Mouse (Mus musculus): ENCODE data around the gene Gm21319. TPM values are rescaled to one million over a fixed set of nuclear protein-coding genes. Genes with fewer than 3 reads are reported as not detected.
"Not testable (repeated sequence)": the region's sequence is repeated elsewhere in the genome, so short reads cannot be mapped to it uniquely, and the experiment has no call there.

Gm21319 gene
- not detected in 2 replicates for polyA plus RNA-seq (2015; fragmentation: Nextera tagmentation; extraction: Ambion mirVana)

- DNase-seq (ENCODE audit: low spot score); H3K9me3 ChIP-seq (ENCODE audit: low read length); H3K9ac ChIP-seq (replicated peaks; ENCODE audit: low read depth); H3K27me3 ChIP-seq (replicated peaks; ENCODE audit: insufficient read depth, low read length); ATAC-seq; H3K4me1 ChIP-seq (ENCODE audit: insufficient read depth, low read depth, low read length); H3K4me2 ChIP-seq (replicated peaks; ENCODE audit: low read depth, low read length); H3K36me3 ChIP-seq (ENCODE audit: insufficient read depth, low read length); H3K27ac ChIP-seq (ENCODE audit: low read length); H3K4me3 ChIP-seq (ENCODE audit: low read depth, low read length): not testable (repeated sequence)
- WGBS: 87% methylated on average over 4 of the region's 4 CpGs
Observed at GRCm38 (mm10) chr12:87775655-87776054, at the start of gene Gm21319. TSS of gene Gm21319 (minus strand) at chr12:87775755.

DNA sequence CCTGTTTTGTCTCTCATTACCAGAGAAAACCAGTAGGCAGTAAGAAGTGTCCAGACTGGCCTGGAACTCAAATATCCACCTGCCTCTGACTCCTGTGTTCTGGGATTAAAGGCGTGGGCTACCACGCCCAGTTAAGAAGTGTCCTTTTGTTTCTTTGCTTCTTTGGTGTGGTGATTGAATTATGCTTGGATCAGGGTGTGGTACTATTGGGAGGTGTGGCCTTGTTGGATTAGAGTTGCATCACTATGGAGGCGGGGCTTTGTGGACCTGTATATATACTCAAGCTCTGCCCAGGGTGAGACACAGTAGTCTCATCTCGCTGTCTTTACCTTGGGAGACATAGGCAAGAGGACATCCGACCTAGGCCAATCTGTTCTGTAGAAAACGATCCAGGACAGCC is 40.7 kb upstream of the Gm21319 start, which contains the start of gene BB287469:
TSS of gene BB287469 (plus strand) at position 301 of the 400 bp plus-strand sequence.
- WGBS: 77% methylated on average over 4 of the region's 6 CpGs
- H3K4me3 ChIP-seq (ENCODE audit: low read depth, low read length); H3K27ac ChIP-seq (ENCODE audit: low read length); ATAC-seq; H3K9ac ChIP-seq (replicated peaks; ENCODE audit: low read depth); H3K4me1 ChIP-seq (ENCODE audit: insufficient read depth, low read depth, low read length); H3K27me3 ChIP-seq (replicated peaks; ENCODE audit: insufficient read depth, low read length); DNase-seq (ENCODE audit: low spot score); H3K36me3 ChIP-seq (ENCODE audit: insufficient read depth, low read length); H3K9me3 ChIP-seq (ENCODE audit: low read length); H3K4me2 ChIP-seq (replicated peaks; ENCODE audit: low read depth, low read length): not testable (repeated sequence)

- not testable (repeated sequence) for ATAC-seq
- WGBS: 81% methylated on average over 5 of the region's 5 CpGs
Observed at GRCm38 (mm10) chr12:87797971-87798370, 22.4 kb upstream of the Gm21319 start.

GRCm38 (mm10) chr12:87795212-87795611 is 19.7 kb upstream of the Gm21319 start, which contains the start of gene Gm21936:
TSS of gene Gm21936 (plus strand) at chr12:87795512.
- H3K4me2 ChIP-seq (replicated peaks; ENCODE audit: low read depth, low read length); H3K4me3 ChIP-seq (ENCODE audit: low read depth, low read length); ATAC-seq; H3K27me3 ChIP-seq (replicated peaks; ENCODE audit: insufficient read depth, low read length); H3K36me3 ChIP-seq (ENCODE audit: insufficient read depth, low read length); H3K27ac ChIP-seq (ENCODE audit: low read length); DNase-seq (ENCODE audit: low spot score); H3K4me1 ChIP-seq (ENCODE audit: insufficient read depth, low read depth, low read length); H3K9me3 ChIP-seq (ENCODE audit: low read length); H3K9ac ChIP-seq (replicated peaks; ENCODE audit: low read depth): not testable (repeated sequence)
- 78% methylated on average over 1 of the region's 1 CpGs for WGBS

More at GRCm38 (mm10) chr12:87797971-87798370, 22.4 kb upstream of the Gm21319 start:
- not testable (repeated sequence) for H3K4me1 ChIP-seq (ENCODE audit: insufficient read depth, low read depth, low read length); H3K36me3 ChIP-seq (ENCODE audit: insufficient read depth, low read length); H3K9me3 ChIP-seq (ENCODE audit: low read length); H3K27ac ChIP-seq (ENCODE audit: low read length); H3K27me3 ChIP-seq (replicated peaks; ENCODE audit: insufficient read depth, low read length); H3K4me3 ChIP-seq (ENCODE audit: low read depth, low read length); DNase-seq (ENCODE audit: low spot score); H3K4me2 ChIP-seq (replicated peaks; ENCODE audit: low read depth, low read length); H3K9ac ChIP-seq (replicated peaks; ENCODE audit: low read depth)

Other genes starting within 250 kb of the Gm21319 start
- gene Oog1, start 173.1 kb downstream of the Gm21319 start, polyA plus RNA-seq (2015; fragmentation: Nextera tagmentation; extraction: Ambion mirVana): not detected in 2 replicates
- gene Gm4027, start 156.9 kb downstream of the Gm21319 start, polyA plus RNA-seq (2015; fragmentation: Nextera tagmentation; extraction: Ambion mirVana): not detected in 2 replicates
- gene Gm16381, start 131.1 kb downstream of the Gm21319 start, polyA plus RNA-seq (2015; fragmentation: Nextera tagmentation; extraction: Ambion mirVana): not detected in 2 replicates
- gene Gm21936, start 19.8 kb upstream of the Gm21319 start, polyA plus RNA-seq (2015; fragmentation: Nextera tagmentation; extraction: Ambion mirVana): not detected in 2 replicates
- not detected in 2 replicates for gene BB287469, start 40.8 kb upstream of the Gm21319 start, polyA plus RNA-seq (2015; fragmentation: Nextera tagmentation; extraction: Ambion mirVana)
- not detected in 2 replicates for gene Gm2001, start 66.6 kb upstream of the Gm21319 start, polyA plus RNA-seq (2015; fragmentation: Nextera tagmentation; extraction: Ambion mirVana)
- not detected in 2 replicates for gene Gm2016, start 98.3 kb upstream of the Gm21319 start, polyA plus RNA-seq (2015; fragmentation: Nextera tagmentation; extraction: Ambion mirVana)
- gene Gm2022, start 119.6 kb upstream of the Gm21319 start, polyA plus RNA-seq (2015; fragmentation: Nextera tagmentation; extraction: Ambion mirVana): not detected in 2 replicates
- gene Gm2035, start 144.1 kb upstream of the Gm21319 start, polyA plus RNA-seq (2015; fragmentation: Nextera tagmentation; extraction: Ambion mirVana): not detected in 2 replicates
- gene Gm2042, start 178.3 kb upstream of the Gm21319 start, polyA plus RNA-seq (2015; fragmentation: Nextera tagmentation; extraction: Ambion mirVana): not detected in 2 replicates
- not detected in 2 replicates for gene Gm2075, start 236.1 kb upstream of the Gm21319 start, polyA plus RNA-seq (2015; fragmentation: Nextera tagmentation; extraction: Ambion mirVana)
- gene Gm6803, start 243.0 kb upstream of the Gm21319 start, polyA plus RNA-seq (2015; fragmentation: Nextera tagmentation; extraction: Ambion mirVana): not detected in 2 replicates

All from lung, postnatal 0 days (tissue).